Mouse (Mus musculus): Measurements from ENCODE around the gene Mgl2.

DNA sequence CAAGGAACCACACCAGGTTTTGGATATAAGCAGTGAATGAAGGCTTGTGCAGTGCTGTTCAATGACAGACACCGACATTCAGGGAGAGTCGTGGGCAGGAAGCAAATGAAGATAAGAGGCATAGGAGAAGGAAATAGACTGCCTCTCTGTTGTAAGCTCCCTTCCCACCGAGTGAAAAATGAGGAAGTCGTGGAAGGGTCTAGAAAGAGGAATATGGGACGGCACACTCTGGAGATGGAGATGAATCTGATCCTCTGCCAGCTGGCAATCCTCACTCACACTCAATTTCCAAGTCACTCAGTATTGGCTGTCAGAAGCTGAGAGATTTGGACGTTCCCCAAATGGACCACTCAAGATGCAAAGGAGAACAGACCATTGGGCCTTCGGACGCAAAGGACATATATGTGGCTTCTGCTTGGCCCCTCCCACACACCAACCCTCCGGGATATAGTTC is at the start of gene Mgl2:
- TF ChIP-seq CTCF (IDR thresholded peaks at IDR 0.05; ENCODE audit: low read depth, low read length), result no peak
- TF ChIP-seq POLR2A (IDR thresholded peaks at IDR 0.05; ENCODE audit: insufficient read depth, low read length), result no peak
- no peak for TF ChIP-seq EP300 (IDR thresholded peaks at IDR 0.05; ENCODE audit: insufficient read depth, low read depth, low read length)

Data from ES-Bruce4 (cell line).